Mouse (Mus musculus) lung, postnatal 25 days (tissue): ENCODE data around the gene Zfp60.

Experiments
- DNase-seq: peaks from one replicate; pipeline ENCODE4 v3.0.0; 2022; ENCODE audit warnings: low spot score

Zfp60 gene

DNA sequence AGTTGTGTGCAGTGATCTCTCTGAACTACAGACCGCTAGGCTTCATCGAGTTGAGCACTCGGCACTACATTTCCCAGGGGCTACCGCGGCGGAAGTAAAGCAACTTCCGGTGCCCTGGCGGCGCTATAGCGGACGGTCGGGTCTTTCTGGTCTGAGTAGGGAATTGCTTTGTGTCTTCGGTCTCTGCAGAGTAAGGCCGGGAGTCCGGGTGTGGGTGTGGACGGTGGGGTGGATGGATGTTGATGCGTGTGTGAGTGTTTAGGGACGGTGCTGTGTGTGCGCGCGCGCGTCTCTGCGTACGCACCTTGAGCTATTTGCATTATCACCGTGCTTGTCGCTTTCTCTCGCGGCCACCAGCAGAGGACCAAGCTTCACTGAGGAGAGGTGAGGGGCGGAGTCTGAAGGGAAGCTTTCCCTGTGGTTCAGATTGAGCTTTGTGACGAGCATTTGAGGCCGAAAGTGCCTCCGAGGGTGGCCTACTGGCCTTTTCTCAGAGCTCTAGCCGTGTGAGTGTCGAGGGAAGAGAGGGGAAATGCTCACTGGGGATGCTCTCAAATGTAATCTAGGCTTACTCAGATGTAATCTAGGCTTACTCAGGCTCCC lies at the start of gene Zfp60:
Gene Zfp60, plus strand, starts transcription at position 109 of the 603 bp plus-strand sequence.
- DNase-seq: peak; percentile 85

DNA sequence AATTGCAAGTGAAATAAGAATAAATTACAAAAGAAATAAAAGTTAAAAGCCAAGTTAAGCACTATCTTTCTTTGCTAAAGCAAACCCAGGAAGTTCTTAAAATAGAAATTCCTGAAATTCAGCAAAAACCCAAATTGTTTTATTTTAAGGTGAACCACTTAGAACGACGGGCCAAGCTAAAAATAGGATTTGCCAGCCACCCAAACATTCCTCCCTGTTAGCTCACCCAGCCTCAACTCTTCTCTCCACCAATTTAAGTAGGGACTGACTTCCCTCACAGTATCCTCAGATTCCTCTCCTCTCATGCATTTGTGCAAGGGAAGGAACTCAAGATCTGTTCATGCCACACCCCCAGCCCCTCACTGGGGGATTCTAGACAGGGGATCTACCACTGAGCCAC lies 48.0 kb upstream of the Zfp60 start:
- no peak for DNase-seq

DNA sequence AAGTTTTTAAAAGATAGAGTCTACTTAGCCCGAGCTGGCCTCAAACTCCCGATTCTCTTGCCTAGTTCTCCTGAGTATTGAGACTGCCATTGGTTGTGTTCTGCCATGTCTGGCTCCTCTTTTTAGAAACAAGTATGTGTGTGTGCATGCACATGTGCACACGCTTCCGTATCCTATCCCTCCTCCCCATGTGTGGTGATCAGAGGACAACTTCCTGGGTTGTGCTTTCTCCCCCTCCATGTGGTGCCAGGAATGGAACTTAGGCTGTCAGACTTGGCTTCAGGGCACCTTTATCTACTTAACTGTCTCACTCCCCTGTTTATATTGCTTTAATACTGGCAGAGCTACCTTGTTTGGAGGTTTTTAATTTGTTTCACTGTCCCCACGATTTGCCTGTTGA lies 46.0 kb upstream of the Zfp60 start:
- DNase-seq: no peak

DNA sequence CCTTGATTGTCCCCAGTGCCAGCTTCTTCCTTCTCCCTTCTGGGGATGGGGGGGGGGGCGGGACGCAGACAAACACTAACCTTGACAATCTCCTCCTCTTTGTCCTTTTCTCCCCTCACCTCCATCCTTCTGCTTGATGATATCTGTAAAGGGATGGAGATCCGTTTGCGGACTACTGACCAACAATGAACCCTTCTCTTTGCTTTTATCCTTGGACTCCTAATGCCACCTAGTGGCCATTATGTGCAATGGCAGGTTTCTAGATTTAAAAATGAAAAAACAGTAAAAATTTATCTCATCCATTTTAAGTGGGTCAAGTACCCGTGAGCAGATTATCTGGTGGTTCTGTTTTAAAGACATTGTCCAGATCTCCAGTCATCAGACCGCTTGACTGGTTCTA lies 45.5 kb upstream of the Zfp60 start:
- DNase-seq: peak; percentile 10

DNA sequence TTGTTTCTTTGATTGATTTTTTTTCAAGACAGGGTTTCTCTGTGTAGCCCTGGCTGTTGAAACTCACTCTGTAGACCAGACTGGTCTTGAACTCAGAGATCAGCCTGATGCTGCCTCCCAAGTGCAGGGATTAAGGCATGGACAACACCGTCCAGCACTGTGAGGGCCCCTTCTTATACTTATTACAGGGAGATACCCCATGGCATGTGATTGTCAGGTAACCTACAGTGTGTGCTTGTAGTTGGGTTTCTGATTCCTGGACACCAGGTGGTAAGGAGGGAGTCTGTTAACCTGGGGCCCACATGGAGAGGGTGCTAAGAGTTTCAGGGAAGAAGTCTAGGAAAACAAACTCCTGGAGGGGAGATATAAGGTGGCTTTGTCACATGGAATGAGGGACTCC lies 44.1 kb upstream of the Zfp60 start:
- no peak for DNase-seq

DNA sequence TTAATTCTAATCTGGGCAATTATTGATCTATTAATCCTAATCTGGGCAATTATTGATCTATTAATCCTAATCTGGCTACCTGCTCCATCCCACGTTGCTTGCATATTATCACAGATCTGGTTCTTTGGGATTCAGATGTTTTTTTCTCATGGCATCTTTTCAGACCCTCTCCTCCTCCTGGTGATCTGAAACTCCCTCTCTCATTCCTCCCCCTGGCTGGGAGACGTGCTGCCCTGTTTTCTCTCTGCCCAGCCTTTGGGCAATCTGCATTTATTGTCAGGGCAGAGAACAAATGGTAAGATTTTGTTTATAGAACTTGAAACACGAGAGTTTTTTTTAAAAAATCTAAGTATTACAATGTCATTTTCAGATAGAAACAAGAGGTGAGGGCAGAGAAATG lies 43.4 kb upstream of the Zfp60 start:
- no peak for DNase-seq

DNA sequence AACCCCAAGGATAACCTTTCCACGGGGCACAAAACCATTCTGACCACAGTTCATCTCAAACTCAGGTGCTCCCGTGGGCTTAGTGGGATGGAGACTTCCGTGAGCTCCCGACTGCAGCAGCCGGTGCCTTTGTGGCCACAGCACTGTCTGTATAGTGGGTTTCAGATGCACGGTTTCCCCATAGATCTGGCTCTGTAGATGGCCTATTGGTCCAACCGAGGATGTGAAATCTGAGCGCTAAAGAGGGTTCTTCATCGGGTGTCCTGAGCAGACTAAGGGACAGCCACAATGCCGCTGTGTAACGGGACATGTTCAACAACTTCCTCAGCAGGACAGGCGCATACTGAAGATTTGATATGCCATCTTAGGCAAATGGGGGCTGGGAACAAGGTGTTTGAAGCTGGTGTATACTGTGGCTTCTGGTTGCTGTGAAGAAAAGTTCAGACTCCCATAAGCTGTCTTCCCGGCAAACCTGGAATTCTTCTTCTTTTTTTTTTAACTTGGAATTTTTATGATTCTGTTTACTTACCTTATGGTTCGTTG lies 42.9 kb upstream of the Zfp60 start:
- no peak for DNase-seq

DNA sequence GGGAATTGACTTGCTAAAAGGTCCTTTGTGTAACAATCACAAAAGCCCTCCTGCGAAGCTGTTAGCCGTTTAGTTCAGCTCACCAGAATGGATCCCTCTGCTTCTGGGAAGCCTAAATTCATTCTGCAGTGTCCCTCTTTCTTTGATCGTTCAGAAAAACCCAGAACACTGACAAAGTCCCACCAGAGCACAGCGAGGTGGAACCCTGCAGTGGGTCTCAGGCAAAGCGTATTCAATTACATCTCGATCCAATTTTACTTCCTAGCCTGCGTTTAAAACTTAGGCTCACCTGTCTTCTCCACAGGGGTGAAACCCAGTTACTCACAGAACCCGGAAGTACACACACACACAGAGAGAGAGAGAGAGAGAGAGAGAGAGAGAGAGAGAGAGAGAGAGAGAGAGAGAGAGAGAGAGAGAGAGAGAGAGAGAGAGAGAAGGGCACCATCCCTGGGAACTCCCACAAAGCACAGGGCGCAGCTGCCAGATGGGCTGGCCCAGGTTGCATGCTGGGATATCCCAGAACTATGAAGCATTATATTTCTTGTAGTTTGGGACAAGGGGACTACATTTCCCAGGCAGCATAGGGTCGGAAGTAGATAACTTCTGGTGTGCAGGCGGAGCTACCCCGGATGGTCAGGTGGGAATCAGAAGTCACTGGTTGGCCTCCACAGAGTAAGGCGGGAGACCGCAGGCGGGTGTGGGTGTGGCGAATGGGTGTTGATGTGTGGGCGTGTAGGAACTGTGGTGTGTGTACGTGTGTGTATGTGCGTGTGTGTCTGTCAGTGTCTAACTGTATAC lies 42.2 kb upstream of the Zfp60 start, which contains the start of gene Zfp607b:
Gene Zfp607b, plus strand, starts transcription at position 526 of the 798 bp plus-strand sequence.
- DNase-seq: peak; percentile 98

DNA sequence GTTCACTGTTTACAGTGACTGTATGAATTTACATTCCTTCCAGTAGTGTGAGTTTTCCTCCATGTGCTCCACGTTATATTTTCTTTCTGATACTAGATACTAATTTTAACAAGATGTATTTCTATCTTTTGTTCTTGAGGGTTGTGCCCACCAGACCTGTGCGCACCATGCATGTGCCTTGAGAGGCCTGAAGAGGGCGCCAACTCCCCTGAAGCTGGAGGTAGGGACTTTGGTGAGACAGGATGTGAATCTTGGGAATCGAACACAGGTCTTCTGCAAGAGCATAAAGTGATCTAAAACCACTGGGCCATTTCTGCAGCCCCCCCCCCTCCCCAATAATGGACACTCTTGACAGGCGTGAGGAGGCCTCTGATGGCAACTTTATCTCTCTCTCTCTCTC lies 40.1 kb upstream of the Zfp60 start:
- peak; percentile 7 for DNase-seq

DNA sequence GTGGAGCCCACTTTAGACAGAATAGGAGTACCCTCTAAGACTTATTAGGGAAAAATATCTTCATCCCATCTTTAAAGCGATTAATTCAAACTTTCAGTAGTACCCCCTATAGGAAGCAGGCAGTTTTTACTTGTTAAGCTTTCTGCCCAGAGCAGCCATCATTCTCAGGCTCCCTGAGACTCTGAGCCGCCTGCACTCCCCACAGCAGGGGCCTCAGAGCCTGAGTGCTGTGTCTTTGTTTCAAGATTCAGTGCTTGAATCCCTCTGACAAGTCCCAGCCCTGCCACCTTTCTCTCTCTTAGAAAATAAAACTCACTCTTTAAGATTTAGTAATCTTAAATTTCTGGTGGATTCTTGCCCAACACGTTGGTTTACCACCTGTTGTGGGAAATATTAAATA lies 34.5 kb upstream of the Zfp60 start:
- DNase-seq: no peak

DNA sequence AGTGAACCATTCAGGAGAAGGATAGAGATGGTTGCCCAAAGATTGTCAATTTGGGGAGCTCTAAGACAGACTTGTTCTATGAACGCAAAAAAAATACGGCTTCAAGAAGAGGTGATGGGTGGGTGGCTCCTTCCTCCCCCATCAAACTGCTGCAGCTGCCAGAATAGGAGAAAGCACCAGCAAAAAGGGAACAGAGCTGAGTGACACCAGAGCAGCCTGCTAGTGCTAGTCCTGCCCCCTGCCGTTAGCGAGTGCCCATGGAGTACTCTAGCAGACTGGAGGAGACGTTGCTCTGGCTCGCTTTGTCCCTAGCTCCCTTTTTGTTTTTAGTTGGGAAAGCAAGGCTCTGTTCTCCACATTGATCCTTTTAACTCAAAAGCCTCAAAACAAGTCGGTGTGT lies 20.8 kb upstream of the Zfp60 start:
- no peak for DNase-seq

DNA sequence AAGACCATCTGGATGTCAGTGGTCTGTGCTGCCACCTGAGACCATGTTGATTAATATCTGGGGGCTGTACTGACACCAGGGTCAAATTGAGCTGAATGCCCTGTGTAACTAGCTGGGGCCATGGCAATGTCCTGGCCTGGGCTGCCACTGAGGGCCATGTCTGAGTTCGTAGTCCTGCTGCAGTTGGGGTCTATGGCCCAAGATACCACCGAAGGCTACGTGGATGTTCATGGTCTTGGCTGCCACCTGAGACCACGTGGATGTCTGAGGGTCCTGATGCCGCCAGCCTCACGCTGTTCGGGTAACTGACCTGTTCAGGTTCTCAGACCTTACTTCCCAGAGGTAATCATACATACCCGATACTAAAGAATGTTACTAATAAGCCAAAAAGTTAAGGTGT lies 9.2 kb upstream of the Zfp60 start:
- DNase-seq: no peak

DNA sequence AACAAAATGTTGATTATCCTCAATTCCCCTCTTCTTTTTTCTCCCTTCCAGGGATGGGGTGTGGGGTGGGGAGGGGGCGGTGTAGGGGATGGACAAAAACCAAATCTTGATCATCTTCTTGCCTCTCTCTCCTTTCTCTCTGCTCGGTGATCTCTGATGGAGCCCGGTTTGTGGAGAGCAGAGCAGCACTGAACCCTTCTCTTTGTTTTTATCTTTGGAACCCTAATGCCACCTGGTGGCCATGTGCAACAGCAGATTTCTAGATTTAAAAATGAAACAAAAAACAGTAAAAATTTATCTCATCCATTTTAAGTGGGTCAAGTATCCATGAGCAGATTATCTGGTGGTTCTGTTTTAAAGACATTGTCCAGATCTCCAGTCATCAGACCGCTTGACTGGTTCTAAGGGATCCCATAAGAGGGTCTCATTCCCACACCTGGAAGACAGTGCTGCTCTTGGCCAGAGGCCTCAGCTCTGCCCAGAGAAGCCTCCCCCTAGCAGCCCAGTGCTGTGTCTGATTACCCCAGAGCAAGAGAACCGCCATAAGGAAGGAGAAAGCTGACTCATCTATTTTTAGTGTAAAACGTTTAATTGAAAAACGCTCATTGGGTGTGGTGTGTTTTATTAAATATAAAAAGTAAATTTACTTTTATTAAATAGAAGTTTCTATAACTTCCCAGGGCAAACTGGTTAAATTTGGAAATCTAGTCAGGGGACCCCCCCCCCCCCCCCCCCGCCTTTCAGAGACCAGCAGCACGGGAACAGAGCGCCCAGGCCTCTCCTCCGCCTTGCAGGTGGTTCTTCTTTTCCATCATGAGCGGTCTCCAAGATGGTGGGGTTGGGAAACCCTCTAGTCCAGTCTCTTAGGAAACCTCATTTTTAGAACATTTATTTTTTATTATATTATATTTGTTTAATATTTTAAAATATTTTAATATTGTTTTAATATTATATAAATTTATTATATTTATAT lies 5.3 kb upstream of the Zfp60 start:
- DNase-seq: peak; percentile 22

DNA sequence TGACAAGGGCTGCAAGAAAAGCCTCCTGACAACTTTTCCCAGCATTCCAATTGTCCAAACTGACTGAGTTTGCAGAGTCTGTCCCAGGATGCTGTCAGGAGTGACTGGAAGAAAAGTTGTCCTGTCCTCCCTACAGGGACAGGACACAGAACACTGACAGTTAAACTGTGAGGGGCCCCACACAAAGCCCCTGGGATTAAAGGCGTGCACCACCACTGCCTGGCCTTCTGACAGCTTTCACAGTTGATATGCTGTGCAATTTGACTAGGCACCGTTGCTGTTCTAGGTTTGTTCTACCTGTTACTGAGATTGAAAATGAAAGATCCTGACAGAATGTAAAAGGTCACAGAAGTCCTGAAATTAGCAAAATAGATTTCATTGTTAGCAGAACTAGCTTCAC lies 3.7 kb upstream of the Zfp60 start:
- DNase-seq: no peak

DNA sequence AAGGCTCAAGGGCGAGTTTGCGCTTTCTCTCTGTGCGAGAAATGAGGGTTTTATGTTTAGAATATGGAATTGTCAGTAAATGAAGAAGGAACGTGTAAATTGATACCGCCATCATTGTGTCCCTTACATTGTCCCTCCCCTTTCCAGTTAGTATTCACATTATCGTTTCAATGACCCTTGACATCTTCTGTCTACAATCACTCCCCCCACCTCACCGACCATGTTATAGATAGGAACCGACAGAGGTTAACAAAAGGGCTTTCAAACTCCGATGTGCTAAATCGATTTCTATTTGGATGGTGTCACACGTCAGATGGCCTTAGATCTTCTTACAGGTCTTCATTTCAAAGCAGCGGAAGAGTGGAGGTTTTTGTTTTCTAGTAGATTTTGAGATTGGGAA lies 757 bp downstream of the Zfp60 start:
- DNase-seq: no peak

DNA sequence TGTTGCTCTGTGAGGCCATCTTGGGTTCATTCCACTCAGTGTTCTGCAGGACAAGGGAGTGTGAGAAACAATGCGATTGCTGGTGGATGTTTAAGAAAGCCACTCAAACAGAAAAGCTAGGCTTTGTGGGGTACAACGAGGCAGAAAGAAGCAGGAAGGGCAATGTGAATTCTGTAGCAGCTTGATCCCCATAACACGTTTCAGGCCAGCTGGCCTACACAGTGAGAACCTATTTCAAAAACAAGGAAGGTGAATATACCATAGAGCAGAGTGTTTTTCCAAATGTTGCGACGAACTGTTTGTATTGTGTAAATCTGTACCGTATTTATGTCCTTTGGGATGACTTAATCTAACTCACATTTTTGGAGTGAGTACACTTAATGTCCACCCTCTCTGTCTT lies 1.3 kb downstream of the Zfp60 start:
- no peak for DNase-seq

DNA sequence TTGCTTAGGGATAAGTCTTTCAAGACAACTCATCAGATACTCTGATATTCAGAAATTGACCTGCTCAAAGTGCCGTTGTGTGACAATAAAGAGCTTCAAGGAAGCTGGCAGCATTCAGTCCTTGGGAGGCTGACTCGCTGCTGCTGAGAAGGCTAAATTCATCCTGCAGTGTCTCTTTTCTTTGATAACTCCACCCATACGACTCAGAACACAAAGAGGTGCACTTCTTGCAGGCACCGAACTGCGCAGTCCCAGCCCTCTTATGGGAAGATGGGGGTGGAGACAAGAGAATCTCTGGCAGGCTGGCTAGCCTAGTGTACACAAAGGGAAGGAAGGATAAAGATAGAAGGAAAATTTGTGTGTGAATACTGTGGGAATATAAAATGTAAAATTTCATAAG lies 4.3 kb downstream of the Zfp60 start:
- no peak for DNase-seq

DNA sequence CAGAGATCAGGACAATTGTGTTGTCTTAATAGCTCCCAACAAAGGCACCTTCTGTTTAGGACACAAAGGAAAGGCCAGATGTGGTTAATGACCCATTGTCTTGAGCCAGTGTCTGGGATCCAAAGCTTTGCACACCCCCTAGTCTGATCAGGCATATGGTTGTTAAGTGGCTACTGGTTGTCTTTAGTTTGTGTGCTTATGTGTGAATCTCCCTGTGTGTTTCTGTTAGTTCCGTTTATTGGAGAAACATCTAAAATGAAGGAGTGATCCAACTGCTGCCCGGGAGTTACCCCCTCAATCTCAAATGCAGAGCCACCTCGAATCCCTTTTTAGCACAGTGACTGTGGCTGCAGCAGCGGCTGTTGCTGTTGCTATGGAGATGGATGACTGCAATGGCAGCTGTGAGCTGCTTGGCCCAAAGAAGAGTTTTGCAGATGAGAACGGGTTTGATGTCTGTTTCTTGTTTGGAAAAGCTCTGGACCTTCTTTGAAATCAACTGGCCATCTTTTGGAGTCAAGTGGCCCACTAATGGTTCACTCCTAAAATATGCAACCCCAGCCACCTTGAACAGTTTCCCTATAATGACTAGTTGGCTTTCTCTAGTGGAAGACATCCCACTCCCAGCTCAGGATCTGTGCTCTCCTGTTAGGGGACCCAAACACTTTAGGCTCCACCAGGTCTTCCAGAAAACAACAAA lies 25.3 kb downstream of the Zfp60 start:
- no peak for DNase-seq

DNA sequence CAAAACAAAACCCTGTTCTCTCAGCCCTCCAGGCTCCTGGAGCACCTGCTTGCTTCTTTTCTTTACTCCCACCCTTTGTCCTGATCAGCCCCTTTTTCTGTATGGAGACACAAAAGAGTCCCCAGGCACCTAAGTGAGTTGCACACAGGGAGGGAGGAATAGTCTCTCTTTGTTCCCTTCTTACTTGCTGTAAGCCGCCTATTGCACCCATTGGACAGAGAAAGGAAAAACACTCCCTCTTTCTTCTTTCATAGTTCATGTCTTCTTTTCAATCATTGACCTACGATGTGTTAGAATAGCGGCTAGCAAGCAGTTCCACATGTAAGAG lies 25.8 kb downstream of the Zfp60 start:
- no peak for DNase-seq

DNA sequence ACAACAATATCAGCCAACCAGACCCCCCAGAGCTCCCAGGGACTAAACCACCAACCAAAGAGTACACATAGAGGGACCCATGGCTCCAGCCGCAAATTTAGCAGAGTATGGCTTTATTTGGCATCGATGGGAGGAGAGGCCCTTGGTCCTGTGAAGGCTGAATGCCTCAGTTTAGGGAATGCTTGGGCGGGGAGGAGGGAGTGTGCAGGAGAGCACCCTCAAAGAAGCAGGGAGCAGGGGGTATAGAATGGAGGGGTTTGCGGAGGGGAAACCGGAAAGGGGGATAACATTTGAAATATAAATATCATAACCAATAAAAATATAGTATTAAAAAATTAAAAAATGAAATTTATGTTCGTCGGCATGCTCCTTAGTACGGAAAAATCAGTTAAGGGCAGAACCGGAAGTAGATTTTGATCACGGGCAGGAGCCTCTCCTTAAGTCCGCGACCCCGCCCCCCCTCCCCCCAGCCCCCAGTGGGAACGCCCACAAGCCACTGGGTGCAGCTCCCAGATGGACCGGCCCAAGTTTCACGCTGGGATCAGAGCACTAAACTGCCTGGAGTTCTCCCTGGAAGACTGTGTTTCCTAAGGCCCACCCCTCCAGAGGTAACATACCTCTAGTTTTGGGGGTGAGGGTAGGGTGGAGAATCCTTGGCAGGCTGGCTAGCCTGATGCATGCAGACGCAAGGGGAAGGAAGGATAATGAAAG lies 34.1 kb downstream of the Zfp60 start:
- no peak for DNase-seq

DNA sequence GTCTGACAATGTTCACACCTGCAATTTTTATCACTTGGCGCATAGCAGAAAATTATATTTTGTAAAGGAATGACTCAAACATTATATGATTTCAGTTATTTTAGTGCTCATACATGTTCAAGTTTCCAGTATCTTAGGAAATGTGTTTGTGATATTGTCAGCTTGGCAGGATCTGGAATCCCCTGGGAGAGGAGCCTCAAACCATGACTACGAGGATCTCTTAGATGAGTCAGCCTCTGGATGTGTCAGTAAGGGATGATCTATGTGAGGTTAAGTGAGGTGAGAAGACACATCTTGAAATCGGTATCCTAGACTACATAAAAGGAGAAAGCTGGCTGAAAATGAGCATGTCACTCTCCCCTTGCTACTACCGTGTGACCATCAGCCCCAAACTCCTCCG lies 58.1 kb downstream of the Zfp60 start:
- no peak for DNase-seq
